Mouse (Mus musculus): ENCODE data around the gene Gm20388. TPM values are rescaled to one million over a fixed set of nuclear protein-coding genes. Genes with fewer than 3 reads are reported as not detected.

The Gm20388 gene
- polyA plus RNA-seq, 1 experiment: 18.7 TPM

- H3K4me1 ChIP-seq (ENCODE audit: control insufficient read depth, insufficient read depth, low read length): peaks cover 64% of the 10 kb centered on the region
- no peak overlapping the region for H3K4me3 ChIP-seq (replicated peaks; ENCODE audit: insufficient read depth, low read depth, low read length)
- no peak overlapping the region for H3K27ac ChIP-seq (ENCODE audit: insufficient read depth, low read length)
- 85% methylated on average over 9 of the region's 9 CpGs for WGBS
- no peak for TF ChIP-seq POLR2A (IDR thresholded peaks at IDR 0.05; ENCODE audit: borderline replicate concordance, insufficient read depth, low read length)
- no peak for TF ChIP-seq CTCF (IDR thresholded peaks at IDR 0.05; ENCODE audit: borderline replicate concordance, insufficient read depth, low read depth, low read length)
- DNase-seq: no peak
- no peaks in the 10 kb centered on the region for H3K27me3 ChIP-seq (ENCODE audit: control insufficient read depth, insufficient read depth, low read length)
These were observed 1986.6 kb downstream of the Gm20388 start for GRCm38 (mm10) chr8:121897205-121897604.

- Histone ChIP-seq H3K27me3 (ENCODE audit: control insufficient read depth, insufficient read depth, low read length) (no peaks in the 10 kb centered on the region), H3K4me1 (ENCODE audit: control insufficient read depth, insufficient read depth, low read length) (peaks cover 61% of the 10 kb centered on the region), H3K27ac (ENCODE audit: insufficient read depth, low read length) (peak overlapping the region; percentile 37; the same call in 1 of the 2 replicates), H3K4me3 (replicated peaks; ENCODE audit: insufficient read depth, low read depth, low read length) (no peak overlapping the region)
- 16% methylated on average over 7 of the region's 7 CpGs for WGBS
- peak; percentile 60 to 76 for DNase-seq
- TF ChIP-seq CTCF (IDR thresholded peaks at IDR 0.05; ENCODE audit: borderline replicate concordance, insufficient read depth, low read depth, low read length): no peak
- no peak for TF ChIP-seq POLR2A (IDR thresholded peaks at IDR 0.05; ENCODE audit: borderline replicate concordance, insufficient read depth, low read length)
These were observed 1987.3 kb downstream of the Gm20388 start for GRCm38 (mm10) chr8:121897871-121898381.

- TF ChIP-seq POLR2A (IDR thresholded peaks at IDR 0.05; ENCODE audit: borderline replicate concordance, insufficient read depth, low read length) (no peak), CTCF (IDR thresholded peaks at IDR 0.05; ENCODE audit: borderline replicate concordance, insufficient read depth, low read depth, low read length) (no peak)
- peaks cover 59% of the 10 kb centered on the region for H3K4me1 ChIP-seq (ENCODE audit: control insufficient read depth, insufficient read depth, low read length)
- peak; percentile 69 to 76 for DNase-seq
- no peaks in the 10 kb centered on the region for H3K27me3 ChIP-seq (ENCODE audit: control insufficient read depth, insufficient read depth, low read length)
- peak overlapping the region; percentile 24 for H3K27ac ChIP-seq (ENCODE audit: insufficient read depth, low read length)
- WGBS: 8% methylated on average over 4 of the region's 4 CpGs
- H3K4me3 ChIP-seq (replicated peaks; ENCODE audit: insufficient read depth, low read depth, low read length): no peak overlapping the region
These were observed 1987.8 kb downstream of the Gm20388 start for GRCm38 (mm10) chr8:121898401-121898931.

- Histone ChIP-seq H3K27ac (ENCODE audit: insufficient read depth, low read length) (no peak overlapping the region), H3K27me3 (ENCODE audit: control insufficient read depth, insufficient read depth, low read length) (no peaks in the 10 kb centered on the region), H3K4me3 (replicated peaks; ENCODE audit: insufficient read depth, low read depth, low read length) (no peak overlapping the region), H3K4me1 (ENCODE audit: control insufficient read depth, insufficient read depth, low read length) (peaks cover 67% of the 10 kb centered on the region)
- no peak for DNase-seq
- TF ChIP-seq CTCF (IDR thresholded peaks at IDR 0.05; ENCODE audit: borderline replicate concordance, insufficient read depth, low read depth, low read length) (no peak), POLR2A (IDR thresholded peaks at IDR 0.05; ENCODE audit: borderline replicate concordance, insufficient read depth, low read length) (no peak)
- WGBS: 76% methylated on average over 18 of the region's 18 CpGs
These were observed 1988.8 kb downstream of the Gm20388 start for GRCm38 (mm10) chr8:121899180-121900044.

- no peak overlapping the region for H3K27ac ChIP-seq (ENCODE audit: insufficient read depth, low read length)
- no peak for DNase-seq
- 27% methylated on average over 8 of the region's 8 CpGs for WGBS
- no peak overlapping the region for H3K4me3 ChIP-seq (replicated peaks; ENCODE audit: insufficient read depth, low read depth, low read length)
- H3K4me1 ChIP-seq (ENCODE audit: control insufficient read depth, insufficient read depth, low read length): peaks cover 71% of the 10 kb centered on the region
- no peaks in the 10 kb centered on the region for H3K27me3 ChIP-seq (ENCODE audit: control insufficient read depth, insufficient read depth, low read length)
- TF ChIP-seq CTCF (IDR thresholded peaks at IDR 0.05; ENCODE audit: borderline replicate concordance, insufficient read depth, low read depth, low read length): no peak
These were observed 1991.0 kb downstream of the Gm20388 start for GRCm38 (mm10) chr8:121901498-121902236.

GRCm38 (mm10) chr8:121903977-121904376 is 1993.3 kb downstream of the Gm20388 start:
- peak overlapping the region; percentile 20; the same call in 1 of the 2 replicates for H3K27ac ChIP-seq (ENCODE audit: insufficient read depth, low read length)
- H3K4me3 ChIP-seq (replicated peaks; ENCODE audit: insufficient read depth, low read depth, low read length): peak overlapping the region; percentile 20
- peak; percentile 79 to 81 for DNase-seq
- H3K27me3 ChIP-seq (ENCODE audit: control insufficient read depth, insufficient read depth, low read length): no peaks in the 10 kb centered on the region
- TF ChIP-seq POLR2A (IDR thresholded peaks at IDR 0.05; ENCODE audit: borderline replicate concordance, insufficient read depth, low read length) (no peak), CTCF (IDR thresholded peaks at IDR 0.05; ENCODE audit: borderline replicate concordance, insufficient read depth, low read depth, low read length) (peak; percentile 65; the same call in 1 of the 2 replicates)
- 25% methylated on average over 6 of the region's 6 CpGs for WGBS
- peaks cover 49% of the 10 kb centered on the region for H3K4me1 ChIP-seq (ENCODE audit: control insufficient read depth, insufficient read depth, low read length)

GRCm38 (mm10) chr8:121904999-121905398 is 1994.4 kb downstream of the Gm20388 start:
- H3K27me3 ChIP-seq (ENCODE audit: control insufficient read depth, insufficient read depth, low read length): no peaks in the 10 kb centered on the region
- TF ChIP-seq CTCF (IDR thresholded peaks at IDR 0.05; ENCODE audit: borderline replicate concordance, insufficient read depth, low read depth, low read length): no peak
- no peak for TF ChIP-seq POLR2A (IDR thresholded peaks at IDR 0.05; ENCODE audit: borderline replicate concordance, insufficient read depth, low read length)
- H3K4me1 ChIP-seq (ENCODE audit: control insufficient read depth, insufficient read depth, low read length): peaks cover 41% of the 10 kb centered on the region
- WGBS: 66% methylated on average over 9 of the region's 9 CpGs
- DNase-seq: no peak
- no peak overlapping the region for H3K27ac ChIP-seq (ENCODE audit: insufficient read depth, low read length)
- H3K4me3 ChIP-seq (replicated peaks; ENCODE audit: insufficient read depth, low read depth, low read length): peak overlapping the region; percentile 65
